Mouse (Mus musculus) cerebellum, adult (tissue): ENCODE results near the gene Csf2rb.
"Not testable (repeated sequence)": the region's sequence is repeated elsewhere in the genome, so short reads cannot be mapped to it uniquely, and the experiment has no call there.

ENCODE experiments used
- ATAC-seq: cut with Nextera tagmentation; 2 replicates; pipeline ENCODE4 v1.9.2; 2017; ENCODE audit warnings: mild to moderate bottlenecking, moderate library complexity, mixed read lengths; ENCODE audit not compliant: insufficient number of reproducible peaks, low FRiP score, low TSS enrichment

Gene Csf2rb

DNA sequence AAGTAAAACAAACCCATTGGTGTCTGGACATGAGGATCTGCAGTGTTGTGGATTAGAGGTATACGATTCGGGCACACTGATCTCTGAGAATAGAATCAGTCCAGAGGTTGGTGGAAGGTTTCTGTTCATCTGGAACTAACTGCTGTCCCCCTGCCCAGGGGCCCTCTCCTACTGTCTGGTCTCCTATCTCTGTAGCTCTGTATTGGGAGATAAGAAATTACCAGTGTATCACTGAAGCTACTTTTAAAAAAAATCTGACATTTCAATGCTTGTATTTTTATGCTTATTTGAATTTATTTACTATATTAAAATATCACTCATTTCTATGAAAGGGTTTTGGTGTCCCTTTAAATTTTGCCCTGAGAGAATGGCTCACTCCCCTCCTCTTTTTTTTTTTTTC is 1.3 kb upstream of the Csf2rb start:
- no peak for ATAC-seq

DNA sequence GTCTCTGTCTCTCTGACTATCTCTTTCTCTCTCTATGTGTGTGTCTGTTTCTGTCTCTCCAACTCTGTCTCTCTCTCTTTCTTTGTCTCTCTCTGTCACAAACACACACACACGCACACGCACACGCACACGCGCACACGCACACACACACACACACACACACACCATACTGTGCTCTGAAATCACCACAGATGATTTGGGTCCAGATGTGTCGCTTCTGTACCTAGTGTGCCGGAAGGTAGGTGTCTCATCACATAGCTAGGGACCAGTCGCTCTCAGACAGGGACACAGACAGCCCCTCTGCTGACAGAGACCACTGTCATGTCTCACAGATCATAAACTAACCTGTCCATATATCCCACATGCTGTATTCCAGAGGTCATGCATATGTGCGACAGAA is 1.2 kb downstream of the Csf2rb start:
- ATAC-seq: no peak

DNA sequence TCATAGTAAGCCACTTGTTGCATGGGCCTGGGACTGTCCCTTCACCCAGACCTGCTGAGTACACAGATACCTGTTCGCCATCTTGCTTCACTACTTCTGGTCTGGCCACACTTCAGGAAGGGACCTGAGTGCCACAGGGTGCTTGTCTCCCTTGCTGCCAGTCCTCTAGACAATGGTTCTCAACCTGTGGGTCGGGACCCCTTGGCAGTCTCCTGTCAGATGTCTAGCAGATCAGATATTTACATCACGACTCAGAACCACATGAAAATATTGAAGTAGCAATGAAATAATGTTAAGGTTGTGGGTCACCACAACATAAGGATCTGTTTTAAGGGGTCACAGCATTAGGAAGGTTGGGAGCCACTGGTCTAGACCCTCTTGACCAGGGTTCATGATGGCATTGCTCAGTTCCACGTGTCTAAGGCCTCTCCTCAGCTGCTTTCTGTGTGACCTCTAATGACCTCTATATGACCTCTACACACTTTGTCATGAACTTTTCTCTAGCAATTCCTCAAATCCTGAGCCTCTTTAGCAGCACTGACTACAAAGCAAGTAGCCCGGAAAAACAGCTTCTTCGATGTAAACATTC is 2.3 kb downstream of the Csf2rb start:
- ATAC-seq: not testable (repeated sequence)

DNA sequence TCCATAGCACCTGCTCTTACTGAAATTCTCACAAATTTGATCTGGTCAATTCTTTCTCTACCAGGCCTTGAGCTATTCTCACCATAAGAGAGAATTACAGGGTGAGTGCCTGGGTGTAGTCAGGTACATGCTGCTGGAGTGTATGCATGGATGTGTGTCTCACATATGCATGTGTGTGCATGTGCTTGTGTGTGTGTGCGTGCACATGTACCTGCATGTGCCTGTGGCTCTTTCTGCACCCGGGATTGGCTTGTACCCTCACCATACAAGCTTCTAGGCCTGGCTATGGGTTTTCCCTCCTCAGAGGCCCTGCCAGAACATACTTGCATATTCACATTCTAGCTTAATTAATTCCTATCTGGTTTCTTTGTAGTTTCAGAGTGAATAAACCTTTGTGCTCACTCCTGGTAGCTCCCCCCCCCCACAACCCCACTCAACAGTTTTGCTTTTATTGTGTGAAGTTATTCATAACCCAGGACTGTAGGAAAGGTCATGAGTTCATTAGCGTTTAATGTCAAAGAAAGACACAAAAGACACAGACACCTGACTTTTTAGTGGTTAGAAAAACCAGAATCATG is 3.1 kb downstream of the Csf2rb start:
- ATAC-seq: no peak

DNA sequence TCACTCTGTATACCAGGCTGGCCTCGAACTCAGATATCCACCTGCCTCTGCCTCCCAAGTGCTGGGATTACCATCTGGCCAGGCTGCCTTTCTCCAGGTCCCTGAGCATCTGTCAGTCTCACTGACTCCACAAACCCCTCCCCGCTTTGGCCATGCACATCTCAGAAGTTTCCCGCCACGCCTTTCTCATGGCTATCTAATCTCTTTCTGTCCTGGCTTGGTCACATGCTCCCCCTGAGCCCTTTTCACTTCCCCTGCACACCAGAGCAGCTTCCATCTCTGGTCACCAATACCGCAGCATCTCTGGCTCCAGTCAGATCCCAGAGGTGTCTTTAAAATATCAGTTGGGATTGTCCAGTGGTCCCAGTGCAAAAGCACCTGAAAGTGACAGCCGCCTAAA is 4.4 kb downstream of the Csf2rb start:
- ATAC-seq: not testable (repeated sequence)

DNA sequence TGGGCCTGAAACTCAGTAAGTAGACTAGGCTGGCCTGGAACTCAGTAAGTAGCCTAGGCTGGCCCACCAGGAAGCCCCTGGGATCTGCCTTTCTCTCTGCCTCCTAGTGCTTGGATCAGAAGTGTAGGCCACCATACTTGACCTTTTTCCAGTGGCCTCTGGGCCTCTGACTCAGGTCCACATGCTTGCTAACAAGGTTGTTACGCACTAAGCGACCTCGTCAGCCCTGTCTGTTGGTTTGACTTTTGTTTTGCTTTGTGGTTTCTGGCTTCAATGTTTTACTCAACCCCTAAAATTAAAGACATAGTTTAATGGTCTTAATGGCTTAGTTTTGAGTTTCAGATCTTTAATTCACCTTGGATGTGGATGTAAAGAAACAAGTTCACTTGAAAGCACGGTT is 5.2 kb downstream of the Csf2rb start:
- no peak for ATAC-seq

DNA sequence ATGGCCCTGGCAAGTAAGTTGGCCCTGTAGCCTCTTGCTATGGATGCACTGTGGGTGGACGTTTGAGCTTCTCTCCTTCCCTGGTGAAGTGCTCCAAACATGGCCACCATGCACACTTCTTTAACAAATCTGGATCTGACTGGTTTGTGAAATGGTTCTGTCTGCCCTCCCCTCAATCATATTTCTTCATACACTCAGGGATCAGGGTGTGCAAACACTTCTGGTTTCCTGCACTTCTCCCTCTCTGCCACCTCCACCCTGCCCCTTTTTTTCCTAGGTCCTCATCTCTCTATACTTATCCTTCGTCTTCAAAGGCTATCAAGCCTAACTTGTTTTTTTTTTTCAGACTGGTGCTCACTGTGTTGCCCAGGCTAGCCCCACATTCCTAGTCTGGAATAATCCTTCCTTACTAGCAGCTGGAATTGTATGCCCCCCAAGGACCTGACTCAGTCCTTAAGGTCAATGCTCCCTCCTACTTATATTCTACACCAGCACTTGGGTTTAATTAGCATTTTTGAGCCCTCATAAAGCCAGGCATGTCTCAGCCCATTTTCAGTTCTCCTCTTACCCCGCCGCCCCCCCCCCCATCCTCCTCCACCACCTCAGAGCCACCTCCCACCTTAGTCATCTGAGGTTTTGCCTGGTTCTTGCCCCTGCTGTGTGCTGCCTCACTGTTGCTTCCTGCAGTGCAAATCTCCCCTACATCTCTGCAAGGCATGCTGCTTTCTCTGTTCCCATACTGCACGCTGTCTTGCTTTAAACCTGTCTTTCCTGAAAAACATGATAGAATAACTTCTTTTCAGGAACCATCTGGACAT is 6.2 kb downstream of the Csf2rb start:
- ATAC-seq: no peak

DNA sequence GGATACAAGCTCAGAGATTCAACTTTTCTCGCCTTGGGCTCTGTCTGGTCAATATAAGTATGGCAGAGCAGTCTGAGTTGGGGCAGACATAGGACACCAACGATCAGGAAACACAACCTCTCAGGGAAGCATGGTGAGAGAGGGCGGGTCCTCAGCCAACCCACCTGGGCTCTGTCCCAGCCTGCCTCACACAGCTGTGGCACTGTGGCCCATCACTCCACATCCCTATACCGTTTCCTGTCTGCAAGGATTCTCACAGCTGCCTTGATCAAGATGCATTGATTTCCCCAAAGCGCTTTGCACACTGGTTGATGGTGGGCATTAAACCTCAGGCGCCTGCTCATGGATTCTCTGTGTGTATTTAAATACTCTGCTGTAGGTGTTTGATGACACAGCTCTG is 7.4 kb downstream of the Csf2rb start:
- no peak for ATAC-seq

DNA sequence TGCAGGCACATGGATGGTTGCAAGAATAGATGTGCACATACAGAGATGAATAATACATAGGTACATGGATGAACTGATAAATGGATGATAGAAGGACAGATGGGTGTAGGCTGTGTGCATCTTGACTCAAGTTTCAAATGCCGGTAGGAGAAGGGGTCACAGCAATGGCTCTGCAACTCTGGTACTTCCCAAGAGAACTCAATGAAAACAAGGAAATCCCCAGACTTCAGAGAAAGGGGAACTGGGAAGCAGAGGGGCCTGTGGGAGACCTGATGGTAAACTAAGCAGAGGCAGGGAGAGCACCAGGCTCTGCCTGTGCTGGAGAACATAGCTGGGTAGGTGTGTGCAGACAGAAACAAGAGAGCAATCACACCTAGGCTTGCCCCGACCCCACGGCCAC is 8.8 kb downstream of the Csf2rb start:
- no peak for ATAC-seq

DNA sequence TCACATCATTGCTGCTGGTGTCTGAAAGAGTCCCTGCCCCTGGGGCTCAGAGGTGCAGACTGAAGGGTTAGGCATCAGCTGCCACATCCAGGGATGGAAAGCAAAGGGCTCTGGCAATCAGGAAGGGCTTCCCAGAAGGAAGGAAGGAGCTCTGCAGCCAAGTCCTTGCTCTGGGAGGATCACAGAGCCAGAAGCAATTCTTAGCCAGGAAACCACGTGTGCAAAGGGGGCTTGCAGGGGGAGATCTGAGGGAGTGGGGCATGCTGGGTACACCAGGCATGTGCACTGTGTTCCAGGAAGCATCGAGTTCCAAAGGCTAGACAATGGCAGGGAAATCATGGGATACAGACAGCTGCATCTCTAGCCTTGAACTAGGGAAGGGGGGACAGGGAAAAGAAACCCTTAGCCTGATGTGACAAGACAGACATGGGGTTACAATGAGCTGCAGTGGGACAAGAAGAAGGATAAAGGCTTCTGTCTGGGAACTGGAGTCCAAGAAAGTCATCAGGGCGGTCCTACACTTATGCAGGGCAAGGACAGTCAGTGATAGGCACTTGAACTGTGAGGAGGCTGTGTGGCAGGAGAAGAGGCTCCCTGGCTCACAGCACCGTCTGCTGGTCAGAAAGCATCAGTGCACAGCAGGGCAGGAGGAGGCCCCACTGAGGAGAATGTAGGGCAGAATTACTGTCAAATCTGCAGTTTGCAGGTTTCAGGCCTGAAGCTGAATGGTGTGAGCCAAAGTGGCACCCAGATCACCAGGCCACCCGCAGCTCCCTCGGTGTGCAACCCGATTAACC is 14.3 kb downstream of the Csf2rb start:
- ATAC-seq: peak; percentile 72; the same call in 1 of the 2 replicates

DNA sequence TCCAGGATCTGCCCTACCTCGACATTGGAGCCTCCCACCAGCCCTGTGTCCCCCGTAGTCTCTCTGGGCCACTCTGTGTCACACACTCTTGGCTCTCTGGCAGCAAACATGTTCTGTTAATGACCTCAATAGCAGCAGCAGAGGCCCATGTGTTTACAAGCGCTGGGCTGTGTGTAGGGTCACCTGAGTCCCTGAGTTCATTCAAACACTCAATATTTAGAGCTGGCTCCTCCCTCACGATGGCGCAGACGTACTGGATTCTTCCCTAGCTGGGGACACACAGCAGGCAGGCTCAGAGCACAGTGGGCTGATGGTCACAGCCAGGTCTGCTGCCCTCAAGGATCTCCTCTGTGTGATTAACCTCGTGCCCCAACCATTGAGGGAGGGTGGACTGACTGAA is 15.4 kb downstream of the Csf2rb start:
- not testable (repeated sequence) for ATAC-seq

DNA sequence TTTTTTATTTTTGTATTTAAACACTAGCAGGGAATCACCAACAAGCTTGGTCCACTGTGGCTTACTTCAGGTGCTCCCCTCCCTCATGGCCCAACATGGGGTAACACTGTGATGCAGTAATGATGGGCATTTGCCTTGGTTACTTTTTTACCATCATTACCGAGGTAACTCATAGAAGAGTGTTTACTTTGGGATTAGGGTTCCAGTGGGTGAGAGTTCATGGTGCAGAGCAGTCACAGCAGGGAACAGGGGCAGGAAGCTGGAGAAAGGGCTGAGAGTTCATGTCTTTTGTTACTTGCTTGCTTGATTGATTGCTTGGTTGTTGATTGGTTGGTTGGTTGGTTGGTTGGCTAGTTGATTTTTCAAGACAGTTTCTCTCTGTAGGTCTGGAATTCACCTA is 18.1 kb downstream of the Csf2rb start:
- ATAC-seq: no peak

DNA sequence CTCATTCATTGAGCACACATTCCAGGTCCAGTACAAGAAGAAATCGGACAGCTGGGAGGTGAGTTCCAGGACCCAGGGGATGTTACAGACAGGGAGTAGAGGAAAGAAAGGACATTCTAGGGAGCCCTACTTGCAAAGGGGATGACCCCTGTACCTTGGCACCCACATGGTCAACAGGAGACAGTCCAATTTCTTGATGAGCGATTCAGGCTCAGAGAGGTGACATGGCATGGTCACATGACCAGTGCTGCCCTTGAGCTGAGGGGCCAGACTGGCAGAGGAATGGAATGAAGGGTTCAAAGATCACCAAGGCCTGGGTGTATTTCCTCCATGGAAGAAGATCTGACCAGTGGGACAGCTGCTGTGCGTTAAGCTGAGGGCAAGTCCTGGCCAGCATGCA is 19.0 kb downstream of the Csf2rb start:
- no peak for ATAC-seq

DNA sequence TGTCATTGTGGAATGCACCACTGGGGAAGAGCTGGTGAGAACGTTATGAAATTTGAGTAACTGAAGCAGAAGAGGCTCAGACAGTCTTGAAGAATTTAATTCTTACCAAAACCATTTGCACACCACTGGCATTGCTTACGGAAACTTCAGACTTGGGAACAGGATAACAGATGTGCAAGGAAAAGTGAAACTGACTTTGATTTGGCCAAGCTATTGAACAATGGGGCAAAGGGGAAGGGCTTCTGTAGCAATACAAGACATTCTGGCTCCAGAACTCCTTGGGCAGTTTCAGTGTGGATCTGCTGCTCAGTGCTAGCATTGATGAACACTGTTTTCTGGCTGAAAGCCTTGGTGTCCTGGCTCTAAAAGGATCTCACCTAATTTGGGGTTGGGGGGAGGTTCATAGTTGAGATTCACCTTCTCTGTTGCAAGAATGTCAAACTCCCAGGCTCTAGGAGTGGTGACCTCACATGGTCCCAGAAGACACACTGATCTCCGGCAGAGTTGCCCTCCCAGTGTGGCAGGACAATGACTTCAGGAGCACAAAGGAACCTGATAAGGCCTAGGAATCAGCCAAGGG is 26.1 kb downstream of the Csf2rb start:
- ATAC-seq: no peak

DNA sequence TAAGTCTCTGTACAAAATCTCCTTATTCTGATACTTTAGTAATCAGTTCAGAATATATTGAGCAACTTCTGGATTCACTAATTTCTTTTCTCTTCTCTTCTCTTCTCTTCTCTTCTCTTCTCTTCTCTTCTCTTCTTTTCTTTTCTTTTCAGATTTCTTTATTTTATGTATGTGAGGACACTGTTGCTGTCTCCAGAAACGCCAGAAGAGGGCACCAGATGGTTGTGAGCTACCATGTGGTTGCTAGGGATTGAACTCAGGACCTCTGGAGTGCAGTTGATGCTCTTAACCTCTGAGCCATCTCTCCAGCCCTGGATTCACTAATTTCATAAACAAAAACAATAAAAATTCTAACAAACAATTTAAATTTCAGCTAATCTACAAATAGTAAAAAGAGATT is 29.4 kb downstream of the Csf2rb start:
- no peak for ATAC-seq

DNA sequence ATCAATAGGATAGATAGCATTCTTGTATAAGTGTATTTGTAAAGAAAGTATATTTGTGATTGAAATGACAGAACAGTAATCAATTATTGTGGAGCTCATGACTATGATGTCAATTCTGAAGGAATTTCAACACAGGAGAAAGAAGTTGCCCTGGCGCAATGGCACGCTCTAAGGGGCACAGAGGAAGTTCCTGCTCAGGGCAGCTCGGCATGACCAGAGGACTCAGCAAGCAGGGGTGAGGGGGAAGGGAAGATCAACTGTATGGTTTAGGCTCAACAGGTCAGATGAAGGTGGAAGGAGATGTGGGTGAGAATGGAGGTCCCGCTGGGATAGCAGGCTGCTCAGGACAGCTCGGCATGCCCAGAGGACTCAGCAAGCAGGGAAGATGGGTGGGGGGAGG is 30.0 kb downstream of the Csf2rb start:
- no peak for ATAC-seq

DNA sequence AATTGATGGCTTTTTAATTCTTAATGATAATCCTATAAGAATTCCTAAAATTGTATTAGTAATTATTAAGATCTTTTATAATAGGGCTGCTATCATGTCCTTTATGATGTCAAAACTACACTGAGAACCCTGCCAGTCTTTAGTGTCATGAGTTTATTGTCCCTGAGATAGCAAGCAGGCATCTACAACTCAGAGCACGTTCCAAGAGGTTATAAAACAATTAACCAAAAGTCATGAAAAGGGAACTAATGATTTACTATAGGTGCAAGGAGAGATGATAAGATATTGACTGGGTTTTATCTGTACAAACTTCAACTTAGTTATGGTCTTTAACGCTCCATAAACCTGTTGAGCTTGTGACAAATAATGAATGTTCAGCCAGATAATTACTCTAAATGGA is 40.4 kb downstream of the Csf2rb start:
- ATAC-seq: no peak

DNA sequence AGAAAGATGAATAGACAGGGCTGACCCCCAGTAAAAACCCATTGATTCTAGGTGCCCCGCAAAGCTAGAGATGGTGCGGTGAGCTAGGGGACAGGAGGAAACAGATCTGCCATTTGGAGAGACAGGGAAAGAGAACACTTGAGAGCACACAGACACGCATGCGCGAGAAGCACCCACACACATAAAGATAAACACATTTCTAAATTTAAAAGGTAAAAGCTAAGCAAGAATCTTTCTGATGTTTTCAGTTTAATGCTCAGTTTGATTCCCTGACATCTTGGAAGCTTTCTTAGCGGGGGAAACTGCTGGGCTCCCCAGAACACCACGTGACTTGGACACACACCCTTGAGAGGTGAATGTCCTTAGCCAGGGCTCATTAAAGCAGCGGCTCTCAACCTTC is 41.3 kb downstream of the Csf2rb start:
- ATAC-seq: no peak

DNA sequence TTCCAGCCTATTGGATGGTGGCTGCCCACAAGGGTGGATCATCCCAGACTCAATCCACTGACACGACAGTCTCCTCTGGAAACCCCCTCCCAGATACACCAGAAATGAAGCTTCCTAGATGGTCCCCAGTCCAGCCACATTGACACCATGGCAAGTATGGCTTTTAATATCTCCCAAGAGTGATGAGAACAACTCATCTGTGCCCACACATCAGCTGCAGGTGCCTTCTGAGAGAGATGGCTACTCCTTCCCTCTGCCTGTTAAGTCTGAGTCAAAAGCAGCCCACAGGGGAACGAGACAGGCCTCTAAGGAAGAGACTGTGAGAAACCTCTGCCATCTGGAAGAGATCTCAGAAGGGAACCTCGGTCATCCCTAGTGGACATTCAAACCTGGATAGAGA is 42.3 kb downstream of the Csf2rb start:
- ATAC-seq: no peak

DNA sequence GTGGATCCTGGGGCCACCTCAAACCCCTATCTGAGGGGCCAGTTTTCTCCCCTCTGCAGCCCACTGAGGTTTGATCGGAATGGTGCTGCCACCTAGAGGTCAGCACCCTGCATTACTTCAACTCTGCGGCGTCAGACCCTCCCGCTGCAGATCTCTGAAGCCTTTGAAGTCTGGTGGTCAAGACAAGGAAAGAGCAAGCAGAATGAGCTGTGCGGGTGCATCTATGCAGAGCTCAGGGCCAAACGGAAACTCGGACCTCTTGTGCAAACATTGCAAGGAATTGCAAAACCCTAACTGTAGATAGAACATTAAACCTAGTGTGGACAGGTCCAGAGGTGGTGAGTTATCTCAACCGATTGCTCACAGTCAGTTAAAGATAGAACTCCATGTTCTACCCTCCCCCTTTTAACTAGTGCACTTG is 43.4 kb downstream of the Csf2rb start:
- 0 out of 2 replicates have a peak, but pooled peaks have one; percentile 10 for ATAC-seq

DNA sequence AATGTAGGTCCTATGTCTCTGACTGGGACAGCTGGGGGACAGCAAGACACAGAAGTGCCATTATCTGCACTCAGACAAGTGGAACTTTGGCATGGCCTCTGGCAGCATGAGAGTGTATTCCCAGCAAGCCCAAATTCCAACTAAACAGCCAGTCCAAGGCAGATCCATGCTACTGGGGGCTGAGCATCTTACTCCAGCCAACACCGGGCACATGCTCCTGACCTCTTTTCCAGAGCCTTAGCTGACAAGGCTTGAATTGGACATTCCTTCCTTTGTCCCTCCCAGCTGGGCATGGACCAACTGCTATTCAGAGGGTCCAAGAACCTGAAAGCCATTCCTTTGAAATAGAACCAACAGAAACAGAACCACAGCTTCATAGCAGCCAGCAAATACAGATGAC is 44.1 kb downstream of the Csf2rb start:
- no peak for ATAC-seq
